Mouse (Mus musculus): ENCODE measurements at regions not wholly inside any gene's neighbourhood (a gene's known extent, or its start where the extent isn't known, plus 50 kb on each side); places are given as distances from the start of the nearest gene placed in this dataset.

GRCm38 (mm10) chr2:172770606-172771005, 169.5 kb downstream of the Bmp7 start:
- H3K9ac ChIP-seq (ENCODE audit: low read depth, low read length): no peak overlapping the region
- no peak for DNase-seq (ENCODE audit: low spot score)
- H3K4me2 ChIP-seq: no peak overlapping the region
- no peaks in the 10 kb centered on the region for H3K36me3 ChIP-seq (ENCODE audit: control insufficient read depth, insufficient read depth, low read length)
- H3K4me3 ChIP-seq (ENCODE audit: low read depth, low read length): no peak overlapping the region
- H3K4me1 ChIP-seq (replicated peaks; ENCODE audit: control insufficient read depth, insufficient read depth, low read length): no peaks in the 10 kb centered on the region
- no peak for ATAC-seq (replicated peaks; ENCODE audit: low FRiP score)
- 0 out of 2 replicates have a peak, but pooled peaks cover 2% of the 10 kb centered on the region for H3K27me3 ChIP-seq (replicated peaks; ENCODE audit: control insufficient read depth, insufficient read depth, low read length)
- WGBS: 72% methylated on average over 14 of the region's 14 CpGs
- no peak overlapping the region for H3K27ac ChIP-seq (ENCODE audit: low read depth, low read length)
- no peaks in the 10 kb centered on the region for H3K9me3 ChIP-seq (ENCODE audit: control insufficient read depth, low read length)

DNA sequence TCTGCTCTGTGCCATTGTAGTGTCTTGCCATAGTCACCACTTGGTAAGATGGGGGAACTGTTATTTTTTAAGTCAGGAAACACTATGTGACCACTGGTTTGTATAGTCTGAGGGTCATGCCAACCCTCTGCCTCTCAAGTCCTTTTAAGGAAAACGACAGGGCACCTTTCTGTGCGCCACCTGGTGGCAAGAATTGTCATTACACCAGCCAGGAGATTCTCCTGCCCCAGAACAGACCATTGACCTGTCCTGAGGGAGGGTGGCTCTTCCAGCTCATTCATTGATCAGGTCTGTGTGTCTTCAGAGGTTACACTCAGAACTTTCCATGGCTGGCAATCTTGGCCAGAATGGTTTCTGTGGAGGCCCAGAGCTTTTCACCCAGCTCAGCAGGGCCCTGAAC, 166.9 kb downstream of the Bmp7 start:
- Histone ChIP-seq H3K4me2 (no peak overlapping the region), H3K9ac (ENCODE audit: low read depth, low read length) (no peak overlapping the region), H3K4me3 (ENCODE audit: low read depth, low read length) (no peak overlapping the region), H3K4me1 (replicated peaks; ENCODE audit: control insufficient read depth, insufficient read depth, low read length) (no peaks in the 10 kb centered on the region), H3K9me3 (ENCODE audit: control insufficient read depth, low read length) (no peaks in the 10 kb centered on the region), H3K27ac (ENCODE audit: low read depth, low read length) (no peak overlapping the region), H3K27me3 (replicated peaks; ENCODE audit: control insufficient read depth, insufficient read depth, low read length) (0 out of 2 replicates have a peak, but pooled peaks cover 2% of the 10 kb centered on the region), H3K36me3 (ENCODE audit: control insufficient read depth, insufficient read depth, low read length) (no peaks in the 10 kb centered on the region)
- 0% methylated on average over 2 of the region's 2 CpGs for WGBS
- DNase-seq (ENCODE audit: low spot score) (no peak), ATAC-seq (replicated peaks; ENCODE audit: low FRiP score) (no peak)

- H3K4me3 ChIP-seq (ENCODE audit: low read depth, low read length): no peak overlapping the region
- H3K36me3 ChIP-seq (ENCODE audit: control insufficient read depth, insufficient read depth, low read length): no peaks in the 10 kb centered on the region
- H3K9ac ChIP-seq (ENCODE audit: low read depth, low read length): no peak overlapping the region
- H3K4me1 ChIP-seq (replicated peaks; ENCODE audit: control insufficient read depth, insufficient read depth, low read length): no peaks in the 10 kb centered on the region
- H3K4me2 ChIP-seq: no peak overlapping the region
- WGBS: 67% methylated on average over 12 of the region's 12 CpGs
- DNase-seq (ENCODE audit: low spot score) (no peak), ATAC-seq (replicated peaks; ENCODE audit: low FRiP score) (no peak)
- H3K27me3 ChIP-seq (replicated peaks; ENCODE audit: control insufficient read depth, insufficient read depth, low read length): peaks cover 4% of the 10 kb centered on the region; the same call in 1 of the 2 replicates
- no peaks in the 10 kb centered on the region for H3K9me3 ChIP-seq (ENCODE audit: control insufficient read depth, low read length)
- no peak overlapping the region for H3K27ac ChIP-seq (ENCODE audit: low read depth, low read length)
Observed at GRCm38 (mm10) chr2:172776485-172776884, 163.6 kb downstream of the Bmp7 start.

DNA sequence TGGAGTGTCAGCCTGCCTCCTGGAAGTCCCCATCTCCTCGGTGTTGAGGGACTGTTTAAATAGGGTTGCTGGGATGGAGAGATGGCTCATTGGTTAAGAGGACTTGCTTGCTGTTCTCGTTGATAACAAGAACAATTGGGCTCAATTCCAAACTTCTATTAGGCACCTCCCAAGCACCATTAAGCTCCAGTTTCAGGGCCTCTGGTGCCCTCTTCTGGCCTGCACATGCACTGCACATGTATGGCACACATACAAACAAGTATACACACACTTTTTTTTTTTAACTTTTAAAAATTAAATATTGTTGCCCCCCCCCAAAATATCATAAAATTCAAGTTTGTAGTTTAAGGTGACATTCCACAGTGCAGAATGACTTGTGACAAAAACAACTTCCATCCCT, 162.3 kb downstream of the Bmp7 start:
- Histone ChIP-seq H3K4me2 (no peak overlapping the region), H3K27me3 (replicated peaks; ENCODE audit: control insufficient read depth, insufficient read depth, low read length) (peaks cover 3% of the 10 kb centered on the region; the same call in 1 of the 2 replicates), H3K4me1 (replicated peaks; ENCODE audit: control insufficient read depth, insufficient read depth, low read length) (no peaks in the 10 kb centered on the region), H3K9ac (ENCODE audit: low read depth, low read length) (no peak overlapping the region), H3K27ac (ENCODE audit: low read depth, low read length) (no peak overlapping the region), H3K9me3 (ENCODE audit: control insufficient read depth, low read length) (no peaks in the 10 kb centered on the region), H3K4me3 (ENCODE audit: low read depth, low read length) (no peak overlapping the region), H3K36me3 (ENCODE audit: control insufficient read depth, insufficient read depth, low read length) (no peaks in the 10 kb centered on the region)
- ATAC-seq (replicated peaks; ENCODE audit: low FRiP score): no peak
- DNase-seq (ENCODE audit: low spot score): no peak
- 72% methylated on average over 2 of the region's 2 CpGs for WGBS

- ATAC-seq (replicated peaks; ENCODE audit: low FRiP score) (no peak), DNase-seq (ENCODE audit: low spot score) (no peak)
- peaks cover 3% of the 10 kb centered on the region; the same call in 1 of the 2 replicates for H3K27me3 ChIP-seq (replicated peaks; ENCODE audit: control insufficient read depth, insufficient read depth, low read length)
- H3K36me3 ChIP-seq (ENCODE audit: control insufficient read depth, insufficient read depth, low read length): no peaks in the 10 kb centered on the region
- H3K4me3 ChIP-seq (ENCODE audit: low read depth, low read length): no peak overlapping the region
- no peaks in the 10 kb centered on the region for H3K4me1 ChIP-seq (replicated peaks; ENCODE audit: control insufficient read depth, insufficient read depth, low read length)
- no peak overlapping the region for H3K9ac ChIP-seq (ENCODE audit: low read depth, low read length)
- no peak overlapping the region for H3K4me2 ChIP-seq
- peaks cover 7% of the 10 kb centered on the region; the same call in 1 of the 2 replicates for H3K9me3 ChIP-seq (ENCODE audit: control insufficient read depth, low read length)
- 19% methylated on average over 5 of the region's 5 CpGs for WGBS
- no peak overlapping the region for H3K27ac ChIP-seq (ENCODE audit: low read depth, low read length)
Observed at GRCm38 (mm10) chr2:172779096-172779495, 161.0 kb downstream of the Bmp7 start.

DNA sequence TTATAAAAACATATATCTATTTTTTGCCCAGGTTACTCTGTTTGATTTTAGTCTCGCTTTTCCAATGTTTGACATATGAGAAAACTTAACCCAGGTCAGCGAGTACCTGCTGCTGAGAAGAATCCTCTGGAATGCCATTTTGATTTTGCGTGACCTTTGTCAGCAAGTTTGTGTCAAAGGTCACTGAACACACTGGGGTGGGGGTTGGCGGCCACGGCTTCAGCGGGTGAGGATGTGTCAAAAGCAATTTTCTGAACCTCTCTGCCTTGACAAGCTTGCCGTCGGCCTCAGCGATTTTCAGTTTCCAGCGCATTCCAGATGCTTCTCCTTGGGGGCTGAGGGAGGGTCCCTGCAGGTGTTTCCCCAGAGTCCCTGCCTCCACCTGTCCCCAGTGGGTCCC, 157.4 kb downstream of the Bmp7 start:
- WGBS: 77% methylated on average over 10 of the region's 10 CpGs
- Histone ChIP-seq H3K27me3 (replicated peaks; ENCODE audit: control insufficient read depth, insufficient read depth, low read length) (peaks cover 21% of the 10 kb centered on the region), H3K4me3 (ENCODE audit: low read depth, low read length) (no peak overlapping the region)

DNA sequence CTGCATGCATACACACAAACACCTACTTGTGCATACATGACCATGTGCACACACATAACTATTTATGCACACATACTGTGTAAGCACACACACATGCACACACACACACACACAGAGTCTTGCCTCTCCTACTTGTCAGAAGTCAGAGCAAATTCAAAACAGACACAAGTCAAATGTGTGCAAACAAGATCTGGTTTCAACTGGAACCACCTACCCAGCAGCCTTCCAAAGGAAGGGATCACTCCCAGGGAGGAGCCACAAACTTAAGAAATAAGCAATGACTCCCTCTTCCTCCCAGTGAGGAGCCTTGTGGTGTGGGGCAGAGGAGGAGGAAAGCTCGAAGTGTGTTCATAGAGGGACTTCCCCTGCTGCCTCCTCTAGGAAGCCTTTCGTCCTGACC, 153.8 kb downstream of the Bmp7 start:
- Histone ChIP-seq H3K4me1 (replicated peaks; ENCODE audit: control insufficient read depth, insufficient read depth, low read length) (no peaks in the 10 kb centered on the region; the same call in 1 of the 2 replicates), H3K9me3 (ENCODE audit: control insufficient read depth, low read length) (peaks cover 9% of the 10 kb centered on the region; the same call in 1 of the 2 replicates), H3K27me3 (replicated peaks; ENCODE audit: control insufficient read depth, insufficient read depth, low read length) (peaks cover 43% of the 10 kb centered on the region), H3K4me2 (no peak overlapping the region), H3K4me3 (ENCODE audit: low read depth, low read length) (no peak overlapping the region), H3K27ac (ENCODE audit: low read depth, low read length) (no peak overlapping the region), H3K9ac (ENCODE audit: low read depth, low read length) (no peak overlapping the region), H3K36me3 (ENCODE audit: control insufficient read depth, insufficient read depth, low read length) (no peaks in the 10 kb centered on the region)
- DNase-seq (ENCODE audit: low spot score) (no peak), ATAC-seq (replicated peaks; ENCODE audit: low FRiP score) (no peak)
- 23% methylated on average over 2 of the region's 2 CpGs for WGBS

More for the DNA sequence above, 157.4 kb downstream of the Bmp7 start:
- Histone ChIP-seq H3K9me3 (ENCODE audit: control insufficient read depth, low read length) (peaks cover 9% of the 10 kb centered on the region; the same call in 1 of the 2 replicates), H3K4me2 (no peak overlapping the region), H3K36me3 (ENCODE audit: control insufficient read depth, insufficient read depth, low read length) (no peaks in the 10 kb centered on the region), H3K27ac (ENCODE audit: low read depth, low read length) (no peak overlapping the region), H3K9ac (ENCODE audit: low read depth, low read length) (no peak overlapping the region), H3K4me1 (replicated peaks; ENCODE audit: control insufficient read depth, insufficient read depth, low read length) (no peaks in the 10 kb centered on the region)
- ATAC-seq (replicated peaks; ENCODE audit: low FRiP score) (no peak), DNase-seq (ENCODE audit: low spot score) (no peak)

DNA sequence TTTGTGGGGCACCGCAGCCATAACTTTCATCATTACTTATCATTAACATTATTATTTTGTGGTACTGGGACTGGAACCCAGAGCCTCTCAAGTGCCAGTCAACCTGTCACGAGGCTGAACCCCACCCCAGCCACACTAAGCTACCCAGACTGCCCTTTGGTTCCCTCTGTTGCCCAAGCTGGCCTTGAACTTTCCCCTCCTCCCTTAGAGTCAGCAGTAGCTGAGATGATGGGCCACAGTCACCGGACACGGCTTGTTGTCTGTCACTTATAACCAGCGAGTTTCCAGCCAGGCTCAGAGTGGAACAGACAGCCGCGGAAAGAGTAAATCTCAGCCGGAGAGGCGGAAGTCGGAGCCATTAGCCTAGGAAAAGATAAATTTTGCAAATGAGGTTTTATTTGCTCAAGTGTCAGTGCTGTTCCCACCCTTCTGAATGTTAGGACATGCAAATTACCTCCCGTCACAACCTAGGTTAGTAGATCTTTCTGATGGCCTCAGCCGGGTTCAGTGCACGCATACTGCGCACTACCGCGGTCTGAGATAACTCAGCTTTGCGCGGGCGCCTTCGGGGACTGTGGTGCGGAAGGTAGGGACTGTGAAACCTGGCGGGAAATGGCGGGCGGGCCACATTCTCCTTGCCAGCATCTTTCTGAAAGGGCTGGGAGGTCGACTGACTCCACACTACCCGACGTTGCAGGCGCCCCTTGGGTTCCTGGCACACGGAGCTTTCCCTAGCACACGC, 152.7 kb downstream of the Bmp7 start:
- no peak overlapping the region for H3K9ac ChIP-seq (ENCODE audit: low read depth, low read length)
- no peak for DNase-seq (ENCODE audit: low spot score)

DNA sequence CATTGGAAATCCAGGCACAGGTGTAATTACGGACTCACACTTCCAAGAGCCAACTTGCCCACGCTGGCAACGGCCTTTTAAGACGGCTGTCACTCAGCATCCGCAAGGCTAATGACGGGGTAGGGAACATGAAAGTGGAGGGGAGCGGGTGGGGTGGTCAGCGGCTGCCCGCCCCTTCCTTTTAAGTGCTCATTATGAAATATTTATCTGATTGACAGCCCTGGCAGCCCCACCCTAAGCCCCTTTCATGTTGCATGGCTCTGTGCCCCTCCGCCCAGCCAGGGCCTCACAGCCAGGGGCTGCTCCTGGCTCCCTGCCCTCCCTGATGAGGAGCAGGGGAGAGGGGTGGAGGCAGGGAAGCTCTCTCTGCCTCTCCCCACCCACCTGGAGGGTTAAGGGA, 150.9 kb downstream of the Bmp7 start:
- ATAC-seq (replicated peaks; ENCODE audit: low FRiP score): no peak
- Histone ChIP-seq H3K36me3 (ENCODE audit: control insufficient read depth, insufficient read depth, low read length) (no peaks in the 10 kb centered on the region), H3K4me1 (replicated peaks; ENCODE audit: control insufficient read depth, insufficient read depth, low read length) (no peaks in the 10 kb centered on the region; the same call in 1 of the 2 replicates), H3K4me3 (ENCODE audit: low read depth, low read length) (no peak overlapping the region), H3K27ac (ENCODE audit: low read depth, low read length) (no peak overlapping the region), H3K9me3 (ENCODE audit: control insufficient read depth, low read length) (peaks cover under 1% of the 10 kb centered on the region; the same call in 1 of the 2 replicates), H3K9ac (ENCODE audit: low read depth, low read length) (no peak overlapping the region), H3K27me3 (replicated peaks; ENCODE audit: control insufficient read depth, insufficient read depth, low read length) (peaks cover 43% of the 10 kb centered on the region), H3K4me2 (no peak overlapping the region)
- no peak for DNase-seq (ENCODE audit: low spot score)
- WGBS: 39% methylated on average over 10 of the region's 10 CpGs

More for the DNA sequence above, 152.7 kb downstream of the Bmp7 start:
- no peak; the same call in 1 of the 2 replicates for ATAC-seq (replicated peaks; ENCODE audit: low FRiP score)
- Histone ChIP-seq H3K4me1 (replicated peaks; ENCODE audit: control insufficient read depth, insufficient read depth, low read length) (no peaks in the 10 kb centered on the region; the same call in 1 of the 2 replicates), H3K27me3 (replicated peaks; ENCODE audit: control insufficient read depth, insufficient read depth, low read length) (peaks cover 43% of the 10 kb centered on the region), H3K27ac (ENCODE audit: low read depth, low read length) (no peak overlapping the region), H3K36me3 (ENCODE audit: control insufficient read depth, insufficient read depth, low read length) (no peaks in the 10 kb centered on the region), H3K4me3 (ENCODE audit: low read depth, low read length) (peak overlapping the region; percentile 28), H3K4me2 (peak overlapping the region; percentile 55), H3K9me3 (ENCODE audit: control insufficient read depth, low read length) (peaks cover 9% of the 10 kb centered on the region; the same call in 1 of the 2 replicates)
- WGBS: 21% methylated on average over 30 of the region's 30 CpGs
